Mouse (Mus musculus): ENCODE measurements around the gene Crkl. TPM values are rescaled to one million over a fixed set of nuclear protein-coding genes. Genes with fewer than 3 reads are reported as not detected.
A peak's percentile ranks its signal among the peaks of the same experiment; 100 is the strongest.

Crkl gene
- polyA plus RNA-seq, 1 experiment from 2014 or later: 91.2 TPM

DNA sequence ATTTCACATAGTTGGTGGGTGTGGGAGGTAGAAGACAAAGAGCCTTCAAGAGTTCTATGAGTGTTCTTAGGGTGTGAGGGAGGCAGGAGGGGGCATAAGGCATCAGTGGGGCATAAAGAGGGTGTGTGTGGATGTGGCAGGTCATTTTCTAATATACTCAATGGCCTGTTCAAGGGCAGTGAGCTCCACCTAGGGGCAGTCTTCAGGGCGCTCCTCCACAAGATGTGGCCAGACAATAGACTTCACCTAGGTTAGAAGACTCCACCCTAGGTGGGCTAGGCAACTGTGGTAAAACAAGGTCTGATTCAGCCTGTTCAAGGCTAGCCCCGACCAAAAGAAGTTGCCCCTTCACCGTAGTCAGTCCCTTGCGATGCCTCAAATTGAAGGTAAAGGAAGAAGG, 80.5 kb downstream of the Crkl start:
- Histone ChIP-seq H3K4me2 (replicated peaks) (peak overlapping the region; percentile 91), H3K27me3 (no peaks in the 10 kb centered on the region), H3K4me3 (replicated peaks) (no peak overlapping the region), H3K9ac (replicated peaks) (no peak overlapping the region), H3K36me3 (peaks cover 18% of the 10 kb centered on the region), H3K4me1 (replicated peaks) (peaks cover 28% of the 10 kb centered on the region), H3K9me3 (no peaks in the 10 kb centered on the region), H3K27ac (no peak overlapping the region)
- ATAC-seq: no peak
- WGBS: 56% methylated on average over 4 of the region's 4 CpGs

DNA sequence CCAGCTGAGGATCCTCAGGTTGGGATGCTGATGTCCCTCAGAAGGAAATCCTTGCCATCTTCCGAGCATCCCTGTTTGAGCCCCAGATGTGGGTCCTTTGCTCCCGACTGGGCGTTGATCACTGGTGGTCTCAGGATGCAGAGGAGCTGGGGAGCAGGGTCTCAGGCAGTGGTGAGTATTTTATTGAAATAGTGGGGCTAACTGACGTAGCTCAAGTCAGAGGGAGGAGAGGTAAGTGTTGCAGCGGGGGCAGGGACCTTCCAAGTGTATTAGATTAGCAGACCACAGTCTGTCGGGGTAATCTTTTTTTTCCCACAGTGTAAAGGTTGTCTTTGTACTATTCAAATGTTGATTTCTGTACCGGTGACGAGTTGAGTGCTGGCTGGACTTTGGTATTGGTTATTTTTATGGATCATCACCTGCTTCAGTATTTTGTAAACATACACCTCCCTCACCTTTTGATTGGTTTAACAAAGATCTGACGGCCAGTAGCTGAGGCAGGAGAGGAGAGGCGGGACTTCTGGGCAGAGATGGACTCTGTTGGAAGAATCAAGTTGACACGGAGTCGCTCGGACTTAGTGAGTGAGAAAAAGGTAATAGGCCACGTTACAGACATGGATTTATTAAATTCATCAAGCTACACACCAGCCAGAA, 81.0 kb downstream of the Crkl start:
- no peak overlapping the region for H3K27ac ChIP-seq
- no peaks in the 10 kb centered on the region for H3K27me3 ChIP-seq
- H3K36me3 ChIP-seq: peaks cover 13% of the 10 kb centered on the region
- ATAC-seq: no peak
- no peak overlapping the region for H3K9ac ChIP-seq (replicated peaks)
- 70% methylated on average over 14 of the region's 14 CpGs for WGBS
- H3K4me3 ChIP-seq (replicated peaks): no peak overlapping the region
- no peaks in the 10 kb centered on the region for H3K9me3 ChIP-seq
- peaks cover 28% of the 10 kb centered on the region for H3K4me1 ChIP-seq (replicated peaks)
- 0 out of 2 replicates have a peak overlapping the region, but pooled peaks have one; percentile 3 for H3K4me2 ChIP-seq (replicated peaks)

DNA sequence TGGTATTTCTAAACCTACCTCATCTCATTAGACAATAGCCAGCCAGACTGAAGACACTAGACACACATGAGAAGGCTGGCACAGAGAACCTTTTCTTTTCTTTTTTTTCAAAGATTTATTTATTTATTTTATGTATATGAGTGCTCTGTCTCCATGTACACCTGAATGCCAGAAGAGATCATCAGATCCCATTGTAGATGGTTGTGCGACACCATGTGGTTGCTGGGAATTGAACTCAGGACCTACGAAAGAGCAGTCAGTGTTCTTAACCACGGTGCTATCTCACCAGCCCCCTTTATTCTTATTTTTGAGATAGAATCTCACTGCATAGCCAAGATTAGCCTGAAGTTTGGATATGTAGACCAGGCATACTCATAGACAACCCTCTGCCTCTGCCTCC, 84.8 kb downstream of the Crkl start:
- H3K27me3 ChIP-seq: no peaks in the 10 kb centered on the region
- peaks cover 11% of the 10 kb centered on the region for H3K4me1 ChIP-seq (replicated peaks)
- H3K4me2 ChIP-seq (replicated peaks): no peak overlapping the region
- no peak overlapping the region for H3K4me3 ChIP-seq (replicated peaks)
- H3K27ac ChIP-seq: no peak overlapping the region
- no peak overlapping the region for H3K9ac ChIP-seq (replicated peaks)
- H3K9me3 ChIP-seq: no peaks in the 10 kb centered on the region
- ATAC-seq: no peak
- no peaks in the 10 kb centered on the region for H3K36me3 ChIP-seq
- 89% methylated on average over 3 of the region's 3 CpGs for WGBS

Other genes with a start within 250 kb of the Crkl start
- gene Ube2l3, start 249.3 kb upstream of the Crkl start, polyA plus RNA-seq (2015; fragmentation: Nextera tagmentation; extraction: Ambion mirVana): 330 and 342 TPM in 2 replicates
- 2.1 and 2.5 TPM in 2 replicates for gene Rimbp3, start 243.4 kb upstream of the Crkl start, polyA plus RNA-seq (2015; fragmentation: Nextera tagmentation; extraction: Ambion mirVana)
- gene Hic2, start 218.4 kb upstream of the Crkl start, polyA plus RNA-seq (2015; fragmentation: Nextera tagmentation; extraction: Ambion mirVana): 13.2 and 13.6 TPM in 2 replicates
- 24.1 and 28.1 TPM in 2 replicates for gene Tmem191c, start 175.9 kb upstream of the Crkl start, polyA plus RNA-seq (2015; fragmentation: Nextera tagmentation; extraction: Ambion mirVana)
- gene Serpind1, start 120.6 kb upstream of the Crkl start, polyA plus RNA-seq (2015; fragmentation: Nextera tagmentation; extraction: Ambion mirVana): 1.1 and 2.2 TPM in 2 replicates
- 21.2 and 23.3 TPM in 2 replicates for gene Snap29, start 46.0 kb upstream of the Crkl start, polyA plus RNA-seq (2015; fragmentation: Nextera tagmentation; extraction: Ambion mirVana)
- gene Pi4ka, start 45.7 kb upstream of the Crkl start, polyA plus RNA-seq (2015; fragmentation: Nextera tagmentation; extraction: Ambion mirVana): 62.7 and 67.5 TPM in 2 replicates
- 7.9 and 10.6 TPM in 2 replicates for gene Aifm3, start 37.6 kb downstream of the Crkl start, polyA plus RNA-seq (2015; fragmentation: Nextera tagmentation; extraction: Ambion mirVana)
- 124 and 133 TPM in 2 replicates for gene Lztr1, start 56.7 kb downstream of the Crkl start, polyA plus RNA-seq (2015; fragmentation: Nextera tagmentation; extraction: Ambion mirVana)
- gene Thap7, start 79.1 kb downstream of the Crkl start, polyA plus RNA-seq (2015; fragmentation: Nextera tagmentation; extraction: Ambion mirVana): 61.7 and 65.0 TPM in 2 replicates
- gene Lrrc74b, start 109.3 kb downstream of the Crkl start, polyA plus RNA-seq (2015; fragmentation: Nextera tagmentation; extraction: Ambion mirVana): 0.28 and 0.55 TPM in 2 replicates
- gene P2rx6, start 109.9 kb downstream of the Crkl start, polyA plus RNA-seq (2015; fragmentation: Nextera tagmentation; extraction: Ambion mirVana): 1.0 and 1.3 TPM in 2 replicates
- gene Slc7a4, start 131.2 kb downstream of the Crkl start, polyA plus RNA-seq (2015; fragmentation: Nextera tagmentation; extraction: Ambion mirVana): 13.8 and 14.3 TPM in 2 replicates
- gene Smpd4, start 167.4 kb downstream of the Crkl start, polyA plus RNA-seq (2015; fragmentation: Nextera tagmentation; extraction: Ambion mirVana): 27.3 and 27.9 TPM in 2 replicates
- 4.4 and 4.8 TPM in 2 replicates for gene Ccdc74a, start 194.5 kb downstream of the Crkl start, polyA plus RNA-seq (2015; fragmentation: Nextera tagmentation; extraction: Ambion mirVana)

Measured in midbrain, embryonic 13.5 days (tissue).